Mouse (Mus musculus): Measurements from ENCODE around the gene Prpf6. TPM values are rescaled to one million over a fixed set of nuclear protein-coding genes. Genes with fewer than 3 reads are reported as not detected.

Gene Prpf6
- 33.6 and 37.3 TPM in 2 replicates for polyA plus RNA-seq (2015; fragmentation: Nextera tagmentation; extraction: Ambion mirVana)

- H3K27ac ChIP-seq, result peak within 1 kb of the TSS; percentile 81
- H3K4me3 ChIP-seq (replicated peaks), result peak within 1 kb of the TSS; percentile 78
- peak within 1 kb of the TSS; percentile 94 for H3K4me2 ChIP-seq
- DNase-seq (no peak), ATAC-seq (ENCODE audit: low read depth) (peak; percentile 28)
- no peaks in the 10 kb centered on the region for H3K9me3 ChIP-seq (replicated peaks)
- peaks cover 37% of the 10 kb centered on the region for H3K36me3 ChIP-seq
- peaks cover 6% of the 10 kb centered on the region for H3K27me3 ChIP-seq
- H3K9ac ChIP-seq, result peak within 1 kb of the TSS; percentile 86
- 4% methylated on average over 5 of the region's 5 CpGs for WGBS (ENCODE audit: insufficient replicate concordance)
- peaks cover 38% of the 10 kb centered on the region for H3K4me1 ChIP-seq (replicated peaks)
Observed at GRCm38 (mm10) chr2:181591528-181592085, at the start of gene Prpf6. Gene Prpf6 (plus strand): TSS chr2:181591868.

GRCm38 (mm10) chr2:181546142-181546541 lies 45.5 kb upstream of the Prpf6 start:
- Histone ChIP-seq H3K4me2 (peak overlapping the region; percentile 1; the same call in 1 of the 2 replicates), H3K27me3 (no peaks in the 10 kb centered on the region), H3K9me3 (replicated peaks) (no peaks in the 10 kb centered on the region), H3K4me1 (replicated peaks) (peaks cover 45% of the 10 kb centered on the region), H3K4me3 (replicated peaks) (no peak overlapping the region), H3K9ac (no peak overlapping the region), H3K27ac (peak overlapping the region; percentile 50), H3K36me3 (peaks cover 48% of the 10 kb centered on the region)
- 38% methylated on average over 7 of the region's 7 CpGs for WGBS (ENCODE audit: insufficient replicate concordance)
- peak; percentile 85 for ATAC-seq (ENCODE audit: low read depth)
- DNase-seq, result peak; percentile 35

DNA sequence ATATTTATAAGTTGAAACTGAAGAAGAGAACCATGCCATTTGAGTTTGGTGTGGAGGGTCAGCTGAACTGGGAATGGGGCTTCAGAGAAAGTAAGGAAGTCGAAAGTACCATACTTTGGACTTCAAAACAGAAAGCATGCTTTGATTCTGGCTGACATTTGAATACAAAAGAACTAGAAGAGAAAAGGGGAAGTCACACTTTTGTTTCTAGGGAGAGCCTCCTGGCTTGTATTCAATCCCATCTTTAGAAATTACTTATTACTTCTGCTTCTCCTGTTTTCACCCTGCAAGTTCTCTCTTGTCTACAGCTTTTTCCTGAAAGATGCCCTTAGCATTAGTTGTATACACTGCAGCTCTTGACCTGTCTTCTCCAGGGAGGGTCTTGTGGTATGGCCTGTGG lies 43.4 kb upstream of the Prpf6 start:
- ATAC-seq (ENCODE audit: low read depth) (no peak), DNase-seq (no peak)
- no peak overlapping the region for H3K27ac ChIP-seq
- no peak overlapping the region for H3K4me3 ChIP-seq (replicated peaks)
- H3K4me1 ChIP-seq (replicated peaks), result peaks cover 45% of the 10 kb centered on the region
- H3K36me3 ChIP-seq, result peaks cover 68% of the 10 kb centered on the region
- H3K9me3 ChIP-seq (replicated peaks), result no peaks in the 10 kb centered on the region
- H3K9ac ChIP-seq, result no peak overlapping the region
- H3K27me3 ChIP-seq, result no peaks in the 10 kb centered on the region
- WGBS (ENCODE audit: insufficient replicate concordance), result 62% methylated on average over 1 of the region's 1 CpGs
- H3K4me2 ChIP-seq, result no peak overlapping the region

- no peak overlapping the region for H3K4me3 ChIP-seq (replicated peaks)
- ATAC-seq (ENCODE audit: low read depth), result no peak
- no peak overlapping the region for H3K27ac ChIP-seq
- 80% methylated on average over 5 of the region's 5 CpGs for WGBS (ENCODE audit: insufficient replicate concordance)
- H3K4me2 ChIP-seq, result no peak overlapping the region
- H3K9ac ChIP-seq, result no peak overlapping the region
- H3K9me3 ChIP-seq (replicated peaks), result no peaks in the 10 kb centered on the region
- H3K4me1 ChIP-seq (replicated peaks), result peaks cover 45% of the 10 kb centered on the region
- H3K36me3 ChIP-seq, result peaks cover 68% of the 10 kb centered on the region
- H3K27me3 ChIP-seq, result no peaks in the 10 kb centered on the region
- no peak for DNase-seq
Observed at GRCm38 (mm10) chr2:181548682-181549081, 43.0 kb upstream of the Prpf6 start.

DNA sequence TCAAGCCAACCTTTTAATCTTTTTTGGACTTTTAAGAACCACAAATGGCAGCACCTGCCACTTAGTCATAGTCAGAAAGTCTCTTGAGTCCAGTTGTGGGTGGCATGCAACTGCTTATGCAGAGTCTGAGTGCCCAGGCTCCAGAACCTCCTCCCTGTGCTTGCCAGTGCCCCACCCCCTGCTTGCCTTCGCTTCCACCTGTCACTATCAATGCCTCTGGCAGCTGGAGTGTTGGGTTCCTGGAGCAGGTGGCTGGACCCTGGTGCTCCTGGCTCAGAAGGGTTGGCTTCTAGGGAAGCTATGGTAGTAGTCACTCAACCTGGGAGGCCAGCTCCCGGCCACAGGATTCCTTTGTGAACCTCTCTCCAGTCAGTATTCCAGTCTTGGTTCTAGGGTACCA lies 41.4 kb upstream of the Prpf6 start:
- no peak overlapping the region for H3K27ac ChIP-seq
- peaks cover 68% of the 10 kb centered on the region for H3K36me3 ChIP-seq
- ATAC-seq (ENCODE audit: low read depth) (no peak), DNase-seq (no peak)
- WGBS (ENCODE audit: insufficient replicate concordance), result 80% methylated on average over 2 of the region's 2 CpGs
- H3K9ac ChIP-seq, result no peak overlapping the region
- no peak overlapping the region for H3K4me3 ChIP-seq (replicated peaks)
- H3K9me3 ChIP-seq (replicated peaks), result no peaks in the 10 kb centered on the region
- peaks cover 40% of the 10 kb centered on the region for H3K4me1 ChIP-seq (replicated peaks)
- H3K27me3 ChIP-seq, result no peaks in the 10 kb centered on the region
- H3K4me2 ChIP-seq, result no peak overlapping the region

- no peak for ATAC-seq (ENCODE audit: low read depth)
- H3K36me3 ChIP-seq, result peaks cover 44% of the 10 kb centered on the region
- H3K4me3 ChIP-seq (replicated peaks), result no peak overlapping the region
Observed at GRCm38 (mm10) chr2:181553772-181554171, 37.9 kb upstream of the Prpf6 start.

DNA sequence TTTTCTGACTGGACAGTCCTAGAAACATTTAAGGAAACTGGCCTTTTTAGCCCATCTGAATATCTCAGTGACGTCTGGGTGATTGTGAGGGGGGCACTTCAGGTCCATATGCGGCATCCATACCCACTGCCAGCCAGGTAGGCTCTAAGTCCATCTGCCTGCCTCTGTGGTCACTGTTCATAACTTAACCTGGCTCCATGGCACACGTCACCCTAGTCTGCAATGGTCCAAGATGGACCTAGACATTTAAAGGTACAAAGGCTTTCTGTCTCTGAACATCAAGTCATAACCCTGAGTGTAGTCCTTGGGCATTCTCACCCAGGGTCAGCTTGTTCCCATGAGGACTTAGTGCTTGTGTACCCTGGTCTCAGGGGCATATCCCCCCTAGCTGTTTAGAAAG lies 24.3 kb upstream of the Prpf6 start:
- H3K9ac ChIP-seq, result no peak overlapping the region
- DNase-seq, result no peak
- H3K9me3 ChIP-seq (replicated peaks), result no peaks in the 10 kb centered on the region
- H3K27ac ChIP-seq, result no peak overlapping the region
- H3K4me3 ChIP-seq (replicated peaks), result no peak overlapping the region
- 75% methylated on average over 3 of the region's 3 CpGs for WGBS (ENCODE audit: insufficient replicate concordance)
- H3K27me3 ChIP-seq, result no peaks in the 10 kb centered on the region
- no peak for ATAC-seq (ENCODE audit: low read depth)
- peaks cover 44% of the 10 kb centered on the region for H3K4me1 ChIP-seq (replicated peaks)
- H3K4me2 ChIP-seq, result no peak overlapping the region
- H3K36me3 ChIP-seq, result peaks cover 7% of the 10 kb centered on the region

More at GRCm38 (mm10) chr2:181553772-181554171, 37.9 kb upstream of the Prpf6 start:
- DNase-seq, result no peak
- Histone ChIP-seq H3K27ac (no peak overlapping the region), H3K4me1 (replicated peaks) (peaks cover 13% of the 10 kb centered on the region), H3K9me3 (replicated peaks) (no peaks in the 10 kb centered on the region), H3K4me2 (no peak overlapping the region), H3K9ac (no peak overlapping the region), H3K27me3 (no peaks in the 10 kb centered on the region)

- ATAC-seq (ENCODE audit: low read depth) (peak; percentile 83), DNase-seq (peak; percentile 55)
- H3K9ac ChIP-seq, result peak overlapping the region; percentile 47
- peaks cover 50% of the 10 kb centered on the region for H3K4me1 ChIP-seq (replicated peaks)
- peak overlapping the region; percentile 78 for H3K27ac ChIP-seq
- H3K36me3 ChIP-seq, result peaks cover 15% of the 10 kb centered on the region
- H3K27me3 ChIP-seq, result no peaks in the 10 kb centered on the region
- 23% methylated on average over 7 of the region's 7 CpGs for WGBS (ENCODE audit: insufficient replicate concordance)
- no peaks in the 10 kb centered on the region for H3K9me3 ChIP-seq (replicated peaks)
- H3K4me3 ChIP-seq (replicated peaks), result no peak overlapping the region
- H3K4me2 ChIP-seq, result peak overlapping the region; percentile 46
Observed at GRCm38 (mm10) chr2:181568272-181569008, 23.2 kb upstream of the Prpf6 start.

- DNase-seq, result no peak
- Histone ChIP-seq H3K27ac (no peak overlapping the region), H3K9ac (no peak overlapping the region), H3K36me3 (peaks cover 23% of the 10 kb centered on the region), H3K27me3 (no peaks in the 10 kb centered on the region), H3K4me1 (replicated peaks) (peaks cover 64% of the 10 kb centered on the region), H3K4me2 (no peak overlapping the region), H3K9me3 (replicated peaks) (no peaks in the 10 kb centered on the region), H3K4me3 (replicated peaks) (no peak overlapping the region)
- 93% methylated on average over 10 of the region's 10 CpGs for WGBS (ENCODE audit: insufficient replicate concordance)
- ATAC-seq (ENCODE audit: low read depth), result no peak
Observed at GRCm38 (mm10) chr2:181569856-181570255, 21.8 kb upstream of the Prpf6 start.

DNA sequence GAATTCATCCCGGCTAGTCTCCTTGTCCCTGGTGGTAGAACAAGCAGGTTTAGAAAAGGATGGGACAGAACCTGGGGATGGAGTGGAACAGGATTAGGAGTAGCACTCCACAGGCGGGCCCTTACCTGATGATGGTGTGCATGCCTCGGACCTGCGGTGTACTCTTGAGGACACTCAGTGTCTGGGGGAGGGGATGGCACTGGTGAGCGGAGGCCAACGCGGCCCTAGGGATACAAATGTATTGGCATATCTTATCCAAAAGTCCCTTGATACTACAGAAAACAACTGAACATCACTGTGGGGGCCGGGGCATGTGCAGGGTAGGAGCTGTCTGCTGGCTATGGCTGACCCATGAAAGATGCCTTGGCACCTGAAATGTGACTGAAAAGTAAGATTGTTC lies 21.3 kb upstream of the Prpf6 start:
- no peak for ATAC-seq (ENCODE audit: low read depth)
- no peak for DNase-seq
- Histone ChIP-seq H3K4me1 (replicated peaks) (peaks cover 69% of the 10 kb centered on the region), H3K9ac (no peak overlapping the region), H3K27ac (no peak overlapping the region), H3K4me3 (replicated peaks) (no peak overlapping the region), H3K4me2 (no peak overlapping the region), H3K9me3 (replicated peaks) (no peaks in the 10 kb centered on the region), H3K36me3 (peaks cover 24% of the 10 kb centered on the region), H3K27me3 (no peaks in the 10 kb centered on the region)
- 79% methylated on average over 8 of the region's 8 CpGs for WGBS (ENCODE audit: insufficient replicate concordance)

GRCm38 (mm10) chr2:181570921-181571595 lies 20.6 kb upstream of the Prpf6 start:
- no peak for DNase-seq
- peaks cover 74% of the 10 kb centered on the region for H3K4me1 ChIP-seq (replicated peaks)
- H3K27ac ChIP-seq, result peak overlapping the region; percentile 10; the same call in 1 of the 2 replicates
- 72% methylated on average over 6 of the region's 6 CpGs for WGBS (ENCODE audit: insufficient replicate concordance)
- H3K9ac ChIP-seq, result 0 out of 2 replicates have a peak overlapping the region, but pooled peaks have one; percentile 17
- H3K4me2 ChIP-seq, result 0 out of 2 replicates have a peak overlapping the region, but pooled peaks have one; percentile 30
- no peak for ATAC-seq (ENCODE audit: low read depth)
- H3K9me3 ChIP-seq (replicated peaks), result no peaks in the 10 kb centered on the region
- H3K36me3 ChIP-seq, result peaks cover 24% of the 10 kb centered on the region
- H3K4me3 ChIP-seq (replicated peaks), result no peak overlapping the region
- H3K27me3 ChIP-seq, result no peaks in the 10 kb centered on the region
